Mouse (Mus musculus) thymus, adult 18-20 months (tissue): Measurements from ENCODE around the gene Plekhg6.

Experiments used
- DNase-seq, 2 experiments: peaks; one replicate each; pipeline ENCODE4 v3.0.0; 2022; ENCODE audit warnings: mixed read lengths in 2 of 2

The Plekhg6 gene

GRCm38 (mm10) chr6:125385066-125385974 lies 4.7 kb upstream of the Plekhg6 start:
- DNase-seq, result no peak

GRCm38 (mm10) chr6:125382024-125382423 lies 1.4 kb upstream of the Plekhg6 start:
- no peak for DNase-seq

GRCm38 (mm10) chr6:125379781-125380180 lies 812 bp downstream of the Plekhg6 start:
- DNase-seq, result no peak

- DNase-seq, result no peak
These were observed 2.0 kb downstream of the Plekhg6 start for GRCm38 (mm10) chr6:125378621-125379020.

- peak; percentile 74 to 83 for DNase-seq
These were observed 2.8 kb downstream of the Plekhg6 start for GRCm38 (mm10) chr6:125377582-125378451.

- DNase-seq, result no peak
These were observed 3.6 kb downstream of the Plekhg6 start for GRCm38 (mm10) chr6:125377042-125377441.

- peak in 1 of 2 experiments; percentile 43 for DNase-seq
These were observed 12.7 kb downstream of the Plekhg6 start for GRCm38 (mm10) chr6:125367758-125368371.

- no peak for DNase-seq
These were observed 14.5 kb downstream of the Plekhg6 start for GRCm38 (mm10) chr6:125366133-125366532.

GRCm38 (mm10) chr6:125365522-125365921 lies 15.1 kb downstream of the Plekhg6 start:
- DNase-seq, result no peak

GRCm38 (mm10) chr6:125364448-125364847 lies 16.1 kb downstream of the Plekhg6 start:
- DNase-seq, result peak in 1 of 2 experiments; percentile 44

GRCm38 (mm10) chr6:125363451-125364242 lies 16.9 kb downstream of the Plekhg6 start:
- DNase-seq, result no peak

- no peak for DNase-seq
These were observed 17.6 kb downstream of the Plekhg6 start for GRCm38 (mm10) chr6:125363021-125363420.

GRCm38 (mm10) chr6:125361467-125362291 lies 18.9 kb downstream of the Plekhg6 start:
- no peak for DNase-seq

- no peak for DNase-seq
These were observed 19.7 kb downstream of the Plekhg6 start for GRCm38 (mm10) chr6:125360846-125361245.

- DNase-seq, result no peak
These were observed 20.6 kb downstream of the Plekhg6 start for GRCm38 (mm10) chr6:125359999-125360398.

GRCm38 (mm10) chr6:125357334-125357733 lies 23.3 kb downstream of the Plekhg6 start:
- no peak for DNase-seq

GRCm38 (mm10) chr6:125356264-125356663 lies 24.3 kb downstream of the Plekhg6 start:
- no peak for DNase-seq

GRCm38 (mm10) chr6:125355197-125355741 lies 25.3 kb downstream of the Plekhg6 start:
- peak; percentile 79 to 89 for DNase-seq

- peak in 1 of 2 experiments; percentile 40 for DNase-seq
These were observed 26.0 kb downstream of the Plekhg6 start for GRCm38 (mm10) chr6:125354352-125355151.

GRCm38 (mm10) chr6:125353655-125354054 lies 26.9 kb downstream of the Plekhg6 start:
- DNase-seq, result peak; percentile 51 to 66
